Mouse (Mus musculus): Measurements from ENCODE around the gene Rgs7.

Gene Rgs7

DNA sequence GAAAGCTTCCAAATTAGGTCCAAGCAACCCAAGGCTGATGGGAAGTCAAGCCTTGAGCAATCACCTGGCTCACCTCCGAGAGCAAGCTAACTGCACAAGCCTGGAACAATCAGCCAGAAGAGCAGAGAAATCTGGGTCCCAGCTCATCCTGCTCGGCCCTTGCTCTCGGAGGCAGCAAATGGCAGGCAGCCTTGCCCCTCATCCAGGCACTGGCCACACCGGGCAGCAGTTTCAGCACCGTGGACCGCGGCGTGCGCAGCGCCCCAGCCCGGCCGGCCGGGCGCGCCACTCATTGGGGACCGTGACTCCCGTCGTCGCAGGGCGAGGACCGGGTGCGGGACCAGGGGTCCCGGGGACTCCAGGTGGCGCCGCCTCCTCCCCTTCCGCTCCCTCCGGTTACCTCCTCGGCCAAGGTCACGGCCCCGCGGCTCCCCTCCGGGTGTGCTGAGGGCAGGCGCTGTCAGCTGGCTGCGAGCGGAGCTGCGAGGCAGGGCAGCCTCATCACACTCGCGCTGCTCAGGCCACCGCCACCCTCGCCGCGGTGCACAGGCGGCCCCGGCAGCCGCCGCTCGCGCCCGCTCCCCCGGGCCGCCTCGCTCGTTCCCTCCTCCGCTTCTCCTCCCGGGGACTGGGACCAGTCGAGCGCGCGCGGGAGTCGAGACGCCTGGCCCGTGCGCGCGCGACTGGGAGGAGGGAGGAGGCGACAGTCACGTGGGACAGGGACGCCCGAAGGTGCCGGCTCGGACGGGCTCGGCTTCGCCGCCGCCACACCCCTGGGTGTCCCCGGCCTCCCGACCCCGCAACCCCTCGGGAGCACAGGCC lies at the start of gene Rgs7:
TSS of gene Rgs7 (minus strand) at position 640 of the 822 bp plus-strand sequence.
- peak; percentile 3 to 6 for DNase-seq

- DNase-seq: no peak
Measured at GRCm38 (mm10) chr1:175540700-175541099, 48.4 kb upstream of the Rgs7 start.

DNA sequence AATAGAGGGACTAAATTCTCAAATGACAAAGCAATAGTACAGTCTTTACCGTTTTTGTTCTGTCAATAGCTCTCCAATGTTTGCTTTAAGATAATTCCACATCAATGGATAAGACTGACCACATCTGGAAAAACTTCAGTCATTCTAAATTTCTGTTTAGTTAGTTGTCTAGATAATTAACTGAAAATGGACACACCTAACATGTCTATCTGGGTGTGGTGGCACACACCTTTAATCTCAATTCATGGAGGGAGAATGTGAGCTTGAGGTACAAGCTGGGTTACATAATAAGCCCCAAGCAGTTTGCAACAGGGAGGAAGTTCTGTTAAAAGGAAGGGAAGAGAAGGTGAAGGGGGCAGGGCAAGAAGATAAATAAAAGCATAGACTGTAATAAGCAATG lies 45.0 kb upstream of the Rgs7 start:
- DNase-seq: no peak

DNA sequence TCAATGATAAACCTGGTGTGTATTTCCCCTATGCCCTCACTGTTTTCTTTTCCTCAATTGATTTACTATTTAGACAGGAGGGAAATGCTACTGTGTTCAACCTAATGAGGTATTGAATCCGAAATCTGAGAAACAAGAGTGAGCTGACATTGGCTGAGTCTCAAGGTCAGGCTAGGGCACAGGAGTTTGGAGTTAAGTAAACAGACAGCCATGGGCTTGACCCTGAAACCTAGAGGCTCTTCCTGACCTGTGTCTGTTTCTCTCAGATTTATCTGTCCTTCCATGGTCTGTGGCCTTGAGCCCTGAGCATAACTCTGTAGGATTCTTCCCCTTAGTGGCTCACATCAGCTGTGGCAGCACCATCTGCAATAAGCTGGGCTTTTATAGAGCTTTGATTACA lies 37.6 kb upstream of the Rgs7 start:
- no peak for DNase-seq

DNA sequence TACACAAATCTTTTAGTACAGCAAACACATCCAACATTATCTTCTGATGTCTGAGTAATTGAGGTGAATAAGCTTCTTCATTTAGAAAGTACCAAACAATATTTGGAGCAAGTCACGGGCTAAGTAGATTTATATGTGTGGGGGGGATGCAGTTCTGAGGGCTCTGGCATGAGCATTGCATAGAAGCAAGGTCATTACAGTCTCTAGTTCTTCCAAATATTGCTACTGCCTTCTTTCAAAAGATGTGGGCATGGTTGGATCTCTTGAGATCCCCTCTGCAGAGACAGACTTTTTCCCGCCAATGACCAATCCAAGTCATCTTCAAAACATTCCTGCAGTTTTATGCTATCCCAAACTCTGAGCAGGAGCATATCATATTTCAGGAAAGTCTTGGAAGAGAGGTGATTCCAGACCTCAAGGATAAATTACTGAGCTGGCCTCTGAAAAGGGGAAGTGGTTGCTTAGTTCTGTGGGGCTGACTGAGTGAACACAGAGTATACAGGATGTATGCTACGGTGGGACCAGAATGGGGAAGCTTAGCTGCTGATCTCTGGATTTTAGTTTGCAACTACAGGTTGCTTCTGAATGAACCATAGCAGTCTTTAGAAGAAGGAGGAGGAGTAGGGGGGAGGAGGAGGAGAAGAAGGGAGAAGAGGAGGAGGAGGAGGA lies 32.5 kb upstream of the Rgs7 start:
- DNase-seq: no peak

DNA sequence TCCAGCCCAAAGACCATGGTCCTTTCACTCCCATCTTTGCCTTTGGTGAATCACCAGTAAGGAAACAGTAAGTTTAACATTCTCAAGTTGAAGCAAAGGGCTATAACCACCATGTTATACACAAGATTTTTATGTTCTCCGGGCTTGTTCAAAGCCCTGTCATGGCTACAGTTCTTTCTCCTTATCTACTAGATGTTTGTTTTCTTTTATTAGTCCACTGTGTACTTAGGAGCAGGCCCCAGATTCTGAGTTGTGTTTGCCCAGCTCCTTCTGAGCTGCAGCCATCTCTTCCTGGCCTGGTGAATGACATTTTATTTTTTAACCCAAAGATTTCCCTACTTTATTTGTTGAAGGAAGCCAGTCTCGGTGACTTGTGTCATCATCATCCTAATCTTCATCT lies 31.3 kb upstream of the Rgs7 start:
- no peak for DNase-seq

- no peak for DNase-seq
Measured at GRCm38 (mm10) chr1:175514543-175514942, 22.2 kb upstream of the Rgs7 start.

- DNase-seq: no peak
Measured at GRCm38 (mm10) chr1:175512173-175512572, 19.9 kb upstream of the Rgs7 start.

- no peak for DNase-seq
Measured at GRCm38 (mm10) chr1:175509989-175510388, 17.7 kb upstream of the Rgs7 start.

- DNase-seq: no peak
Measured at GRCm38 (mm10) chr1:175492683-175493043, 363 bp upstream of the Rgs7 start.

DNA sequence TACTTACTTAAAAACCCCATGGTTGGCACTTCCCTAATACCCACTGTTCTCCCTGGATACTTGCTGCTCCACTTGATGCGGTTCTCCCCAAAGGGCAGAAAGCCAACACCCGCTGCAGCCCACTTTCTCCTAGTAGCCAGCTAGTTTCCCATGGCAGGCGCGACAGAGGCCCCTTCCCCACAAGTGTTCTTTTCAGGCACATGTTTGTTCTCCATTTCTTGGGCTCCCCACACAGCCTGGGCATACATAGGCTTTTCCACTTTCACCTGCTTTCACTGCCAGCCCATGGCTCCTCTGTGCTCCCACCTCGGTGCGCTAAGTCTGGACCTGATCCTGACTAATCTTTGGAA lies 814 bp downstream of the Rgs7 start:
- no peak for DNase-seq

DNA sequence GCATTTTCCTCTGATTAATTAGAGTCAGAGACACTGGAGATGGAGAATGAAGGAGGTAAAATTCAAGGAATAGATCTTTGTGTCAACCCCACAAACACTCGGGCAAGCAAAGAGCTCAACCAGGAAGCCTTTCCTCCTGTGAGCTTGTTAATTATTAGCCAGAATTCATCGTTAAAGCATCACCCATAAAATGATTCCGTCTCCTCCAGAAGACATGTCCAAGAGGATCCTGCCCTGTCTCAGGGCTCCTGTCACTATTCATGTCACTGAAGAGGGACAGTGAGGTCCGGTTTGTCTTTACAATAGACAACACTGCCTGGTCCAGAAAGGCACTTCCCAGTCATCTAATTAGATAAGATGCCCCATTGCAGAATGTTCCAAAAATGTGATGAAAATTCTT lies 7.2 kb downstream of the Rgs7 start:
- DNase-seq: no peak

GRCm38 (mm10) chr1:175473060-175473459 lies 19.2 kb downstream of the Rgs7 start:
- DNase-seq: no peak

GRCm38 (mm10) chr1:175469087-175469788 lies 23.1 kb downstream of the Rgs7 start:
- DNase-seq: no peak

GRCm38 (mm10) chr1:175464566-175464965 lies 27.7 kb downstream of the Rgs7 start:
- DNase-seq: no peak

DNA sequence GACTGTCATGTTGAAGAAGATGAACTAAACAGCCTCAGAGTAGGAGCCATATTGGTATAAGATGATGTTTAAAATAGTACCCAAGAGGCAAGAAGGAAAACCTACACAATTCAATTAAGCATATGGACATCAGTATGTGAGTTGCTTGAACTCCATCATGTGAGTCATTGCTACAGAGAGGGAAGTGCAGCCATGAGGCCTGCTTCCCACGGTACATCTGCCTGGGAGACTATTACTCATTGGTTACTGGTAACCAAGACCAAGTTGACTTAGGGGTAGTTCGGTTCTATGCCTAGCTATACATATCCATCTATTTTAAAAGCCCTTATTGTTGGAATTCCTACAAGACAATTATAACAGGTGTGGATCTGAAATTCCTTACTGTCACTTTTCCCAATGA lies 29.9 kb downstream of the Rgs7 start:
- DNase-seq: no peak

- DNase-seq: peak in 1 of 2 experiments; percentile 12
Measured at GRCm38 (mm10) chr1:175454041-175454636, 38.2 kb downstream of the Rgs7 start.

GRCm38 (mm10) chr1:175448017-175448416 lies 44.3 kb downstream of the Rgs7 start:
- DNase-seq: no peak

- no peak for DNase-seq
Measured at GRCm38 (mm10) chr1:175442939-175443338, 49.4 kb downstream of the Rgs7 start.

DNA sequence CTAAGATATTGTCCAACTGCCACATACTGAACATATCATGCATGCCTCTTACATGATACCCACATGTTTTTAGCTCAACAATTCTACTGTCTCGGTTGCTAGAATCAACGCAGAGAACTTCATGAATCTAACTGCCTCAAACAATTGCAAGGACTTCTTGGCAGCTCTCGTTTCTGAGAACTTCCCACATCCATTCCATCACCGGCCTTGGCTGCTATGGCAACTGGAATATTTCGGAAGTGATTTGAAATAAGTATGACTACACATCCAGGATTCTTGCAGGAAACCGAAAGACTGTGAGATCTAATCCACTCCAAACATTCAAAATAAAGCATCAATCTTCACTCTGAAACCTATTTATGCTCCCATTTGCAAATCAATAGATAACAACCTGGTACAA lies 50.3 kb downstream of the Rgs7 start:
- DNase-seq: no peak

- DNase-seq: no peak
Measured at GRCm38 (mm10) chr1:175433622-175434204, 58.6 kb downstream of the Rgs7 start.

- no peak for DNase-seq
Measured at GRCm38 (mm10) chr1:175433128-175433527, 59.2 kb downstream of the Rgs7 start.

Measured in kidney, adult 8-10 months (tissue).